Mouse (Mus musculus): ENCODE measurements around the gene Zfp444. TPM values are rescaled to one million over a fixed set of nuclear protein-coding genes. Genes with fewer than 3 reads are reported as not detected.
A peak's percentile ranks its signal among the peaks of the same experiment; 100 is the strongest.
"Not testable (repeated sequence)": the region's sequence is repeated elsewhere in the genome, so short reads cannot be mapped to it uniquely, and the experiment has no call there.

Zfp444 gene
- total RNA-seq, 2 experiments from 2014 or later, result 10.2 to 16.8 TPM

GRCm38 (mm10) chr7:6194129-6194528, 22.1 kb downstream of the Zfp444 start:
- intact Hi-C loops (cut with DNase I), result no loop called here
- peak; percentile 4 for DNase-seq (ENCODE audit: low spot score)

GRCm38 (mm10) chr7:6195777-6196176, 23.8 kb downstream of the Zfp444 start:
- no peak for DNase-seq (ENCODE audit: low spot score)
- intact Hi-C loops (cut with DNase I), result no loop called here

- no peak for DNase-seq (ENCODE audit: low spot score)
- intact Hi-C loops (cut with DNase I), result no loop called here
These were observed 24.8 kb downstream of the Zfp444 start, which contains the start of gene Galp for GRCm38 (mm10) chr7:6196790-6197189. Galp (plus strand) TSS chr7:6197090.

GRCm38 (mm10) chr7:6204200-6204599, 32.2 kb downstream of the Zfp444 start:
- DNase-seq (ENCODE audit: low spot score), result no peak
- intact Hi-C loops (cut with DNase I), result no loop called here

GRCm38 (mm10) chr7:6213144-6213543, 41.1 kb downstream of the Zfp444 start:
- no peak for DNase-seq (ENCODE audit: low spot score)
- intact Hi-C loops (cut with DNase I), result no loop called here

GRCm38 (mm10) chr7:6214691-6215090, 42.7 kb downstream of the Zfp444 start:
- intact Hi-C loops (cut with DNase I); DNase-seq (ENCODE audit: low spot score): not testable (repeated sequence)

GRCm38 (mm10) chr7:6220147-6220546, 48.1 kb downstream of the Zfp444 start:
- DNase-seq (ENCODE audit: low spot score), result no peak
- intact Hi-C loops (cut with DNase I), result no loop called here

GRCm38 (mm10) chr7:6221978-6222377, 50.0 kb downstream of the Zfp444 start, which contains the start of gene Zscan5b:
Zscan5b (plus strand) TSS chr7:6222278.
- no peak for DNase-seq (ENCODE audit: low spot score)
- intact Hi-C loops (cut with DNase I), result no loop called here

GRCm38 (mm10) chr7:6228491-6228890, 56.5 kb downstream of the Zfp444 start:
- intact Hi-C loops (cut with DNase I); DNase-seq (ENCODE audit: low spot score): not testable (repeated sequence)

- intact Hi-C loops (cut with DNase I), result loop anchor here (2.0 kb wide), 1 partner anchor 43 kb away; no protein-coding TSS in a partner anchor
- DNase-seq (ENCODE audit: low spot score), result no peak
These were observed 67.8 kb downstream of the Zfp444 start for GRCm38 (mm10) chr7:6239787-6240186.

- intact Hi-C loops (cut with DNase I), result loop anchor here (2.0 kb wide), 1 partner anchor 42 kb away; no protein-coding TSS in a partner anchor
- not testable (repeated sequence) for DNase-seq (ENCODE audit: low spot score)
These were observed 68.9 kb downstream of the Zfp444 start for GRCm38 (mm10) chr7:6240841-6241425.

Other genes with a start within 250 kb of the Zfp444 start
- not detected for gene Vmn1r65, start 161.2 kb upstream of the Zfp444 start, total RNA-seq (2021)
- not detected for gene Nlrp4c, start 127.1 kb upstream of the Zfp444 start, total RNA-seq (2021)
- gene Zfp787, start 16.2 kb upstream of the Zfp444 start, total RNA-seq (2021), result 10 to 100 TPM; 29.8 to 33.1 TPM
- gene Galp, start 24.9 kb downstream of the Zfp444 start, total RNA-seq (2021), result not detected
- not detected for gene Zscan5b, start 50.1 kb downstream of the Zfp444 start, total RNA-seq (2021)
- not detected for gene Epp13, start 80.5 kb downstream of the Zfp444 start, total RNA-seq (2021)
- gene Zfp667, start 114.4 kb downstream of the Zfp444 start, total RNA-seq (2021), result 1 to 10 TPM; 2.8 to 3.5 TPM
- gene Zfp583, start 159.1 kb downstream of the Zfp444 start, total RNA-seq (2021), result 1 to 10 TPM in 1 of 2 experiments, under 1 TPM in 1; 0.88 to 1.9 TPM
- under 1 TPM; 0.48 to 0.52 TPM for gene Gm3854, start 171.5 kb downstream of the Zfp444 start, total RNA-seq (2021)
- 1 to 10 TPM; 2.7 to 3.3 TPM for gene Zfp78, start 191.1 kb downstream of the Zfp444 start, total RNA-seq (2021)
- 1 to 10 TPM; 2.5 to 2.6 TPM for gene Zfp28, start 211.1 kb downstream of the Zfp444 start, total RNA-seq (2021)
- not detected for gene Smim17, start 226.5 kb downstream of the Zfp444 start, total RNA-seq (2021)
- not detected for gene Gm20715, start 238.1 kb downstream of the Zfp444 start, total RNA-seq (2021)